Mouse (Mus musculus): ENCODE measurements around the gene Gpr108. TPM values are rescaled to one million over a fixed set of nuclear protein-coding genes. Genes with fewer than 3 reads are reported as not detected.
A peak's percentile ranks its signal among the peaks of the same experiment; 100 is the strongest.

Gpr108 gene
- polyA plus RNA-seq, 1 experiment from 2014 or later: 24.9 TPM

DNA sequence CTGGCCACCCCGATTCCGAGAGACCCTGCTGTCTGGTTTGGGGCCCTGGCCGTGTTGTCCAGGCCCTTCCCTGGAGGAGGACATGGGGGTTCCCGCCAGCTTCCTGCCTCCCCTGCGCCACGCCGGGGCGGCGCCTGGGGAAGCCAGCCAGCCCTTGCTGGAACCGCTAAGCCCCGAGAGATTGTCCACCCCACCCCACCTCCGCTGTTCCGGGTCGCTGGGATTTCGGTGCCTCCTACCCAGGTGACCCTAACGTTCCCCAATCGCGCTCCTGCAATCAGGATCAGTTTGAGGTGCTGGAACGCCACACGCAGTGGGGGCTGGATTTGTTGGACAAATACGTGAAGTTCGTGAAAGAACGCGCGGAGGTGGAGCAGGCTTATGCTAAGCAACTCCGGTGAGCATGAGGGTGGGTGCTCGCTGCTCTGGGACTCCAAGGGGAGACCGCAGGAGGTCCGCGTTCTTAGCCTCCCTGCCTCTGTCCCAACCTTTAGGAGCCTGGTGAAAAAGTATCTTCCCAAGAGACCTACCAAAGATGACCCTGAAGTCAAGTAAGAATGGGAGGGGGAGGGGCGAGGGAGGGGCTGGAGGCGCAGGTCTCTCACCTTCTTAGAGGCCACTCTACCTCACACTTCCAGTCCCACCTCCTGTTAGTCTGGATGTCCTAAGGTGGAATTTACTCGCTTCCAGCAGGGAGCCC lies 2.4 kb upstream of the Gpr108 start:
- peak; percentile 48 for DNase-seq (ENCODE audit: low spot score)
- Histone ChIP-seq H3K9me3 (no peaks in the 10 kb centered on the region), H3K27me3 (replicated peaks; ENCODE audit: low read depth, poor library complexity, severe bottlenecking) (no peaks in the 10 kb centered on the region), H3K4me1 (peaks cover 34% of the 10 kb centered on the region), H3K27ac (replicated peaks) (peak overlapping the region; percentile 89), H3K4me3 (peak overlapping the region; percentile 82), H3K36me3 (replicated peaks) (peaks cover 28% of the 10 kb centered on the region)
- 3% methylated on average over 33 of the region's 33 CpGs for WGBS

DNA sequence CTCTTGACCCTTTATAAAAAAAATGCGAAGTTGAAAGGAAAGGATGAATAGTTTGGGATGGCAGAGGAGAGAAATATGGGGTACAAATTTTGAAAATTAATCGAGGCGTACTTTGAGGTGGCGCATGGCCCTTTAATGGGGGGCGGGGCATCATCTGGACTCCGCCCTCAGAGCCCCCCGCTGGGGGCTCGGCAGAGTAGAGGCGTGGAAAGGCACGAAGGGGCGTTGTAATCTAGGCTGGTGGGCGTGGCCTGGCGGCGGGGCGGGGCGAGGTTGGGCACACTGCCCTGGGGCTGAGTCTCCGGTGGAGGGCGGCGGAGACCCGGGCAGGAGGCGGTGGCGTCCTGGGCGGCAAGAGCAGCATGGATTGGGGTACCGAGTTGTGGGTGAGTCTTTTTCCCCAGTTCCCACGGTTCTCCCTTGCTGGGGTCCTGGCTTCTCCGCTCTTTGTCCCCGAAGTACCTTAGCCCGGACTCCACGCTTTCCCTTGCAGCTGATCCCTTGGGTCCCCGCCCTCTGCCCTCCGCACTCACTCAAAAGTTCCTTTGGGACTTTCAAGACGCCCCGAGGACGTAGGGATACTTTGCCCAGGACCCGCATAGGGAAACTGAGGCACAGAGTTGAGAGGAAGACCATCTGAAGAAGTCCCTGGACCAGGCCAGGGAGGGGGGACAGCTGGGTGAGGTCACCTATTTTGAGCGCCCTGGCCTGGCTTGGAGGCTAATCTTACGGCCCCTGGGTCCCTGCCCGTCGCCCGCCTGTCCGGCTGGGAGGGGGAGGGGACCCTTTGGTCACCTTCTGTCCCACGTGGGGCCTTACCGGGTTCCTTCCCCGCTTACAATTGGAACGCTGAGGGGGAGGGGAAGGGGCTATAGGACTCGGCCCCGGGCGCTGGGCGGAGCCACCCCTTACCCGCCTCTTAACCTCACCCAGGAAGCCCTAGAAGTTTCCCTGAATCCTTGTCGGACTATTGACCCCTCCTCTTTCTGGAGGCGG lies 1.2 kb upstream of the Gpr108 start, which contains the start of gene Trip10:
TSS of gene Trip10 (plus strand) at position 270 of the 996 bp plus-strand sequence.
- Histone ChIP-seq H3K4me1 (peaks cover 34% of the 10 kb centered on the region), H3K9me3 (no peaks in the 10 kb centered on the region), H3K36me3 (replicated peaks) (peaks cover 23% of the 10 kb centered on the region), H3K4me3 (peak within 1 kb of the TSS; percentile 82), H3K27me3 (replicated peaks; ENCODE audit: low read depth, poor library complexity, severe bottlenecking) (no peaks in the 10 kb centered on the region), H3K27ac (replicated peaks) (peak within 1 kb of the TSS; percentile 89)
- peak; percentile 97 for DNase-seq (ENCODE audit: low spot score)
- under 1% methylated on average over 52 of the region's 52 CpGs for WGBS

DNA sequence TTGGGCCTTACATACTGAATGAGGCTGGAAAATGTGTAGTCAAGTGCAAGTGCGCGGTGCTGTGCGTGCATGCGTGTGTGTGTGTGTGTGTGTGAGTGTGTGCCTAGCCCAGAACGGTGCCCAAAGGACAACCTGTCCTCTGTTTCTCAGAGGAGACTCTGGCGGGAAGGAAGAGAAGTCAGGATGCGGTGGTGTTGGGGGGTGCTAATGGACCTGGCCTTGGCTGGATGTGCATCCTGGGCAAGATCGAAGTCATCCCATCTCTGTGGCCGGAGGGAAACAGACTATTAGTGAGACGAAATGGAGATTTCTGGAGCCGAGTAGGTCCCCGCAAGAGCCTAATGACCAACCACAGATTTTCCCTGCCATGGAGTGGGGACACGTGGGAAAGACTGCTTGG lies 525 bp upstream of the Gpr108 start:
- peak; percentile 38 for DNase-seq (ENCODE audit: low spot score)
- H3K4me1 ChIP-seq: peaks cover 34% of the 10 kb centered on the region
- 9% methylated on average over 13 of the region's 13 CpGs for WGBS
- peak overlapping the region; percentile 82 for H3K4me3 ChIP-seq
- peak overlapping the region; percentile 82 for H3K27ac ChIP-seq (replicated peaks)
- H3K27me3 ChIP-seq (replicated peaks; ENCODE audit: low read depth, poor library complexity, severe bottlenecking): no peaks in the 10 kb centered on the region
- no peaks in the 10 kb centered on the region for H3K9me3 ChIP-seq
- peaks cover 23% of the 10 kb centered on the region for H3K36me3 ChIP-seq (replicated peaks)

DNA sequence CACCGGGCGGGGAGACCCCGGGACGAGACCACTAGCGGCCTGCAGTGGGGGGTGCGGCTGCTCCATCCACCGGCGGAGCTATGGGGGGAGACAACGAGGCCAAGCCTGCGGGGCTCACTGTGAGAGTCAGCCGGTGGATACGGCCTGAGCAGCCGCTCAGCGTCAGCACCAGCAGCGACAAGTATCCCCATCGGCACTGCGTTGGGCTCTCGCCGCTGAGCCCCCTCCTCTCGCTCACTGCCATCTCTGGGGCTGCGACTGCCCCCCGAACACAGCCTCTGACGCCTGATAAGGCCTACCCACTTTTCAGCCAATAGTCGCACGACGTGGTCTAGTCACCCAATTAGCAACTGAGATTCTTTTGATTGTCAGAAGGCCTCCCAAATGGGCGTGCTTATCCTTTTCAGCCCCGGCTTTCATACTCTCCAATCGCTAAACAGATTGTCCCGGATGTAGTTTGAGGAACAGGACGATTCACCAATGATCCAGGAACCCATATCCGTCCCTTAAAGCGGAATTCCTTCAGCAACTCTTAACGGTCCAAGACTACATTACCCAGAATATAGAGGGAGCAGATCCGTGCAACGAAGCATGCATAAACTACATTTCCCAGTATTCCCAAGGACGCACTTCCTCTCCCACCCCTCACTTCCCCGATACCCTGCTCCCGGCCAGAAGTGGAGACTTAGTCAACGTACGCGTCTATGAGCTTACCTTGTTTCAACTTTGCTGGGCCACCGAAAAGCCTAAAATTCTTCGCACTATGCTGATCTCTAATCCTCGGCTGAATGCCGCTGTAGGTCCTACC lies 649 bp downstream of the Gpr108 start:
- Histone ChIP-seq H3K4me1 (peaks cover 34% of the 10 kb centered on the region), H3K27ac (replicated peaks) (peak overlapping the region; percentile 97), H3K4me3 (peak overlapping the region; percentile 82), H3K36me3 (replicated peaks) (peaks cover 22% of the 10 kb centered on the region), H3K27me3 (replicated peaks; ENCODE audit: low read depth, poor library complexity, severe bottlenecking) (no peaks in the 10 kb centered on the region), H3K9me3 (no peaks in the 10 kb centered on the region)
- WGBS: under 1% methylated on average over 46 of the region's 46 CpGs
- DNase-seq (ENCODE audit: low spot score): peak; percentile 94

DNA sequence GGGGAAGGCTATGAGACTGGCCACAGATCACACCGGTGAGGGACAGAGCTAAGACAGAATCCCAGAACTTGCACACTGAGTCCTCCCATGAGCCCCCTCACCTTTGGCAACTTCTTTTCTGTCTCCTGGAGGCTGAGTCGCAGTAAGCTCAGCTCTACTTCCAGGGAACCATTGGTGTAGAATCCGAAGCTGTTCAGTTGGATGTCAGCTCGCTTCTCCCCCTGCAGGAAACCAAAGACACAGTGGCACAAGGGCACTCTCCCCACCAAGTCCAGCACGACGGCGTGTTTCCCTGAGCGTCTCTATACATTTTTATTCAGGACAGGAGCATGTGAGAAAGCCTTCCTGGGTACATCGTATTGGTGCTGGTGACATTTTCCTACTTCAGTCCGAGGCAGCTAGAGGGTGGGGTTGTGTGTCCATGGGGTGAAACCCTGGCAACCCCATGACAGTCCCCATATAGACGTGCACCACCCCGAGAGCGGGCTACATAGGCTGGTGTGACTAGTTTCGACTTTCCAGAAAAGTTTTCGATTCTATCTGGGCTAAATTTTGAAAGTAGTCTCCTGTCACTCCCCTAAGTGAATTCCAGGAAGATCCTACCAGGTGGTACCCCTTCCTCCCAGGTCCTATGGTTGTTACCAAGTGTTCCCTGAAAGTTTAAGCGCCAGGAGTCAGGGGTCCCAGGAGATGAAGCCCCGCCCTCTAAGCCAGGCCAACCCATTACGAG lies 1.4 kb downstream of the Gpr108 start:
- no peaks in the 10 kb centered on the region for H3K27me3 ChIP-seq (replicated peaks; ENCODE audit: low read depth, poor library complexity, severe bottlenecking)
- peaks cover 30% of the 10 kb centered on the region for H3K36me3 ChIP-seq (replicated peaks)
- H3K27ac ChIP-seq (replicated peaks): peak overlapping the region; percentile 97
- H3K4me1 ChIP-seq: peaks cover 34% of the 10 kb centered on the region
- H3K4me3 ChIP-seq: peak overlapping the region; percentile 82
- H3K9me3 ChIP-seq: 0 out of 2 replicates have a peak, but pooled peaks cover 1% of the 10 kb centered on the region
- peak; percentile 16 for DNase-seq (ENCODE audit: low spot score)
- WGBS: 4% methylated on average over 18 of the region's 18 CpGs

DNA sequence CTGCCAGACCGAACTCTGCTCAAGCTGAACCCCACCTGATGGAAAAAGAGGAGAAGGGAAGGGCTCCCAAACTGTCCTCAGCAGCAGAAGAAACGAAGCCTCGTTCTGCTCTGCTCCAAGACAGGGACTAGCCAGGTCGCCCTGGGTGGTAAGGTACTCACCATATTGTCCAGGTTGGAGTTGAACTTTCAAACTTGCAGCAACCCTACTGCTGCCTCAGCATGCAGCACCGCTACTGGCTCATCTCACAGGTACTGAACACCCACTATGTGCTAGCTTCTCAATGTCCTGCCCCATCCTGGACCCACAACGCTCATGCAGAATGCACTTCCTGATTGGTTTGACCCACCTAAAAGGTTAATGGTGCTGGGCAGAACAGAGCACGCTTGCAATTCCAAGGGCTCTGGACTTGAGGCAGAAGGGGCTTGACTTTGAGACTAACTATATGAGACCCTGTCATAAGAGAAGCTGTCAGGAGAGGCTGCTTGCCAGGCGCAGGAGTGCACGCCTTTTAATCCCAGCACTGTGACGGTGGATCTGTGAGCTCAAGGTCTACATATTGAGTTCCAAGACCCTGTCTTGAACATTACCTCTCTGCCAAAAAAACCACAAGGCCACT lies 2.8 kb downstream of the Gpr108 start:
- Histone ChIP-seq H3K4me1 (peaks cover 26% of the 10 kb centered on the region), H3K36me3 (replicated peaks) (peaks cover 35% of the 10 kb centered on the region), H3K9me3 (0 out of 2 replicates have a peak, but pooled peaks cover 3% of the 10 kb centered on the region), H3K27ac (replicated peaks) (no peak overlapping the region), H3K27me3 (replicated peaks; ENCODE audit: low read depth, poor library complexity, severe bottlenecking) (no peaks in the 10 kb centered on the region), H3K4me3 (no peak overlapping the region)
- DNase-seq (ENCODE audit: low spot score): no peak
- WGBS: 89% methylated on average over 10 of the region's 10 CpGs

DNA sequence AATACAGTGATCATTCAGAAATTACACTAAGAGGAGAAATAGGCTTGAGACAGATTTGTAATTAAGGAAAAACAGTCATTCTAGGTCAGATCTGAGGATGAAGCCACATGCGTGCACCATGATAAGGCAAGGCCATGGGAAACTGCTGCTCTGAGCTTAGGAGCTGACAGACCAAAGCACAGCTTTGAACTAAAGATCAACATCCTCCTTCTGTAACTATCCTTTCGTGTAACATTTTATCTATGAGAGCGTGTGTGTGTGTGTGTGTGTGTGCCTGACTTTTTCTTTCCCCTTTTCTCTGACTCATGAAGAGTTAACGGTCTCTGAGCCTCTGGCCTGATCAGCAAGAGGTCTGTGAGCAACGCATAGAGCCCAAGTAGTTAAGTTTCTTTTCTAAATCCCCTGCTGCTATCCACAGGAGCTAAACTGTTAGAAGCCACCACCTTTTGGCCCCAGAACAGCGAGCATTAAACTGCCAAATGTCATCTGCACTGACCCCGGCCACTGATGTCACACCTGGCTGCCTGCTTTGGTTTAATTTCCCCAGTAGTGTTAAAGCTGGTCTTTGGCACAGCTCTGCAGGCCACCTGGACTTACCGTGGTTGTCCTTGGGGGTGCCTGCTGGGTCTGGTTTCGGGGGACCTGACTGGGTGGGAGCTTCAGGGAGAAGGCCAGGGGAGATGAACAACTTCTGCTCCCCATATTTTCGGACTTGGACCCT lies 4.4 kb downstream of the Gpr108 start:
- H3K4me3 ChIP-seq: no peak overlapping the region
- no peak for DNase-seq (ENCODE audit: low spot score)
- WGBS: 71% methylated on average over 10 of the region's 10 CpGs
- H3K9me3 ChIP-seq: 0 out of 2 replicates have a peak, but pooled peaks cover 3% of the 10 kb centered on the region
- H3K27me3 ChIP-seq (replicated peaks; ENCODE audit: low read depth, poor library complexity, severe bottlenecking): no peaks in the 10 kb centered on the region
- H3K36me3 ChIP-seq (replicated peaks): peaks cover 35% of the 10 kb centered on the region
- H3K27ac ChIP-seq (replicated peaks): no peak overlapping the region
- peaks cover 18% of the 10 kb centered on the region for H3K4me1 ChIP-seq

DNA sequence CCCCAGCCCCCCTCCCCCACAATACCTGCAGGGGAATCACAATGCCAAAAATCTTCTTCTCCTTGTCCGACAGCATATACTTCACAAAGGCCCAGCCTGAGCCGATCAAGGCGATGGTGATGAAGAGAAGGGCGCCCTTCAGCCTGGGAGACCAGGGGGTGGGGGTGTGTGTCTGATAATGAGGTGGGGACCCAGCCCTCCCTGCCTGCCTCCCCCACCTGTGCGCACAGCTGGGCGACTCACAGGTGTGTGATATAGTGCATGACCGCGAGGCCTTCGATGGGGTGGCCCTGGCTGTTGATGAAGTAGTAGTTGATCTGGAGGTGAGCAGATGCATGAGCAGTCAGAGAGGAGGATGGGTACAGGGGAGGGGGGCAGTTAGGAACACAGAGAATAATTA lies 11.1 kb downstream of the Gpr108 start:
- H3K4me3 ChIP-seq: no peak overlapping the region
- 92% methylated on average over 9 of the region's 9 CpGs for WGBS
- H3K27me3 ChIP-seq (replicated peaks; ENCODE audit: low read depth, poor library complexity, severe bottlenecking): no peaks in the 10 kb centered on the region
- H3K4me1 ChIP-seq: peaks cover 4% of the 10 kb centered on the region; the same call in 1 of the 2 replicates
- H3K36me3 ChIP-seq (replicated peaks): peaks cover 50% of the 10 kb centered on the region
- no peak overlapping the region for H3K27ac ChIP-seq (replicated peaks)
- H3K9me3 ChIP-seq: 0 out of 2 replicates have a peak, but pooled peaks cover 3% of the 10 kb centered on the region
- DNase-seq (ENCODE audit: low spot score): no peak

DNA sequence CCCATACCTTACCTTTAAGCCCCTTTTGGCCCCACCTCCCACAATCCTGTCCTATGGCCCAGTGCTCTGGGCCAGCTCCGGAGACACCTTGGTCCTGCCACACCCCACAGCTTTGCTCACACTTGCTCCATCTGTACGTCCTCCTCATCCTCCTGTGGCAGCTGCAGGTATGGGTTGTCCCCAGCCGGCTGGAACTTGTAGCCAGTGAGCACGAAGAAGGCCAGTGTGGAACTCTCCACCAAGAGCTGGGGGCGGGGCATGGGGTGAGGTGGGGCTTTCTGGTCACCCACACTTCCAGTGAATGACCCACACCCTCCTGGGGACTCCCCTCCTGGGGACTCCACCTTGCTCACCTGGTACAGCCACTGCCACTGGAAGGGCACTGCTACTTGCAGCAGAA lies 12.4 kb downstream of the Gpr108 start:
- no peak for DNase-seq (ENCODE audit: low spot score)
- Histone ChIP-seq H3K36me3 (replicated peaks) (peaks cover 41% of the 10 kb centered on the region), H3K4me1 (peaks cover 4% of the 10 kb centered on the region; the same call in 1 of the 2 replicates), H3K4me3 (no peak overlapping the region), H3K27me3 (replicated peaks; ENCODE audit: low read depth, poor library complexity, severe bottlenecking) (no peaks in the 10 kb centered on the region), H3K9me3 (no peaks in the 10 kb centered on the region), H3K27ac (replicated peaks) (no peak overlapping the region)
- WGBS: 90% methylated on average over 5 of the region's 5 CpGs

DNA sequence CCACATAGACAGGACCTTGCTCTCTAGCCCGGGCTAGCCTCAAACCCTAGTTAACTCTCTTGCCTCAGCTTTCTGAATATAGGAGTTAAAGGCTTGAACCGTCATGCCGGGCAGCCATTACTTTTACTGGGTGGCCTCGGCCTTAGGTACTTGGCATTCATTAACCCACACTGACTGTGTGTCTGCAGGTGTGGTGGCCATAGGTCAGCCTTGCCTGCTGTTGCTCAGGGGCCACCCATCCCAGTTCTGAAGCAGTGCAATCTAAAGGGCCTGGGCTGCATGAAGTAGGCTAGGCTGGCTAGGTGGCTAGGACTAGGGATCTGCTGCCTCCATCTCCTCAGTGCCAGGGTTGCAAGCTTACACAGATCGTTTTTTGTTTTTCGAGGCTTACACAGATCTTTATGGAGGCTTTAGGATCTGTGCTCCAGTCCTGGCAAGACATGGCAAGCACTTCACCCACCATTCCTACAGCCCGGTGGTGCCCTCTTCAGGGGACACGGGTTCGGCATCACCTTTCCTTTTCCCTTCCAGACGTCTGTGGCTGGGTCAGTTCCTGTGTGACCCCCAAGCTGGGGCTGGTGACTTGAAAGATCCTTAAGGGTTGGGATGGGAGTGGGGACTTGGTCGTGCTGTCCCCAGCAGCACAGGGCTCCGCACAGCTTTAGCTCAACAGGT lies 13.9 kb downstream of the Gpr108 start:
- no peak overlapping the region for H3K4me3 ChIP-seq
- H3K9me3 ChIP-seq: no peaks in the 10 kb centered on the region
- H3K27me3 ChIP-seq (replicated peaks; ENCODE audit: low read depth, poor library complexity, severe bottlenecking): no peaks in the 10 kb centered on the region
- H3K4me1 ChIP-seq: peaks cover 4% of the 10 kb centered on the region; the same call in 1 of the 2 replicates
- H3K36me3 ChIP-seq (replicated peaks): peaks cover 41% of the 10 kb centered on the region
- WGBS: 83% methylated on average over 12 of the region's 12 CpGs
- no peak for DNase-seq (ENCODE audit: low spot score)
- H3K27ac ChIP-seq (replicated peaks): no peak overlapping the region

All from embryonic facial prominence, embryonic 10.5 days (tissue).